Mouse (Mus musculus): ENCODE measurements around the gene Nedd8.

Gene Nedd8

DNA sequence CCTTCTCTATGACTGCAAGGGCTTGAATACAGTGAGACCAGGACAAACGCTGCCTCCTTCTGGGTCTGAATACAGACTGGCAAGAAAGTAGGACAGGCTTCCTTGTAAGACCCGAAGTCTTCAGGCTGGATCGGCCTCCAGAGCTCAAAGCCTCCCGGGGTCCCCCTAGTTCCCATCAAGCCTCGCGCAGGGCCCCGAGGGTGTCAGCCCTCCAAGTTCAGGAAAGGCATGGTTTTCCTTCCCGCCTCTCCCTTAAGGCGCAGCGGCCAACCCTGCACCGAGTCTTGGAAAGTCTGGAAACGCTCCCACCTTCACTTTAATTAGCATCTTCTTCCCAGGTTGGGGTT lies 465 bp downstream of the Nedd8 start:
- no peak for DNase-seq (ENCODE audit: low spot score in 2 of 2)

- DNase-seq (ENCODE audit: low spot score in 2 of 2), result no peak
Observed at GRCm38 (mm10) chr14:55660636-55661035, 11.3 kb downstream of the Nedd8 start.

DNA sequence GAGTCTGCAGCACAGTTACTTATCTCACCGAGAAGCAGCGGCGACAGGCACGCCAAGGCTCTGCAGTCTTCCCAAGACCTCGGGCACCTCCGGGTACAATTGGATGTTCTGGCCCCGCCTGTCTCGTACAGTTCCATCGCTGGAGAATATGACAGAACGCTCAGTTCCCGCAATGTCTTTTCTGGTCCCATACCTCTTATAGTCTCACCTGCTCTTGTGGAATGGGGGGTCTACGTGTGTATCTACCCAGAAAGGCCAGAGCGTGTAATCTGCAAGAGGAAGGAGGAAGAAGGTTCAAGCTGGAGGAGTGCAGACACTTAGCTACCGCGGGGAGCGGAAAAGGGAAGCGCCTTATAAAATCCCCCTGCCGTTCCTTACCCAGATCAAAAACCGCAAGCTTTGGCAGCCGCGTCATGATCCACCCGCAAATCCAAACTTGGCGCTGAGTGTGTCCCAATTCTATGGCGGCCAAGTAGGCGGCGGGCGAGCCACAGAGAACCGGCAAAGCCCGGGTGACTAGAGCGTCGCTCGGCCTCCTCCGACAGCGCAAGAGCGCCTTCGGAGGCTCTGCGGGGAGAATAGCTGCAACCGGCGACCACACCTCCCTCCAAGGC lies 11.9 kb downstream of the Nedd8 start, which contains the start of gene Mdp1:
Mdp1 (minus strand) TSS at position 549 of the 614 bp plus-strand sequence.
- DNase-seq (ENCODE audit: low spot score in 2 of 2), result peak; percentile 82 to 85

- no peak for DNase-seq (ENCODE audit: low spot score in 2 of 2)
Observed at GRCm38 (mm10) chr14:55658011-55658410, 13.9 kb downstream of the Nedd8 start.

DNA sequence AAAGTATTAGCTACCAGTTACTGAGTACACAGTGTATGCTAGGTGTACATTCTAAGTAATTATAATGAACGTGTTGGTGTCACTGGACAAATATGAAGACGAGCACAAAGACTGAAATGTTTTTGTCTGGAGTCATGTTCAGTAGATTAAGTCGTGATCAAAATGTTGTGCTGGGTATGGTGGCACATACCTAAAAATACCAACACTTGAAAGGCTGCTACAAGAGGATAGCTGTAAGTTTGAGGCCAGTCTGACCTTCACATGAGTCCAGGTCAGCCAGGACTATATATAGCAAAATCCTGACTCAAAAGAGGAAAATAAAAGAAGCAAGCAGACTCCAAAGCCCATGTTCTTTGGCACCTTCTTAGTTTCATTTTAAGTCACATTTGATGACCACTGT lies 15.0 kb downstream of the Nedd8 start:
- no peak for DNase-seq (ENCODE audit: low spot score in 2 of 2)

DNA sequence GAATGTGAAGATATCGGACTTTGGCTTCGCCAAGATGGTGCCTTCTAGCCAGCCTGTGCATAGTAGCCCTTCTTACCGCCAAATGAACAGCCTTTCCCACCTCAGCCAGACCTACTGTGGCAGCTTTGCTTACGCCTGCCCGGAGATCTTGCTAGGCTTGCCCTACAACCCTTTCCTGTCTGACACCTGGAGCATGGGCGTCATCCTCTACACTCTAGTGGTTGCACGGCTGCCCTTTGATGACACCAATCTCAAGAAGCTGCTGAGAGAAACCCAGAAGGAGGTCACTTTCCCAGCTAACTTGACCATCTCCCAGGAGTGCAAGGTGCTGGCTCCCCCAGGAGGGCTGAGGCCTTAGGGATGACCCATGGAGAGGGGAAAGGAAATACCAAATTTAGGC lies 20.4 kb downstream of the Nedd8 start:
- DNase-seq (ENCODE audit: low spot score in 2 of 2), result no peak

- no peak for DNase-seq (ENCODE audit: low spot score in 2 of 2)
Observed at GRCm38 (mm10) chr14:55649884-55650283, 22.0 kb downstream of the Nedd8 start, which contains the start of gene Tssk4. Gene Tssk4 (plus strand): TSS chr14:55650184.

GRCm38 (mm10) chr14:55644261-55644888 lies 27.5 kb downstream of the Nedd8 start:
- no peak for DNase-seq (ENCODE audit: low spot score in 2 of 2)

GRCm38 (mm10) chr14:55643060-55643907 lies 28.6 kb downstream of the Nedd8 start, which contains the start of gene Tm9sf1:
Gene Tm9sf1 (minus strand): TSS chr14:55643806.
- DNase-seq (ENCODE audit: low spot score in 2 of 2), result peak; percentile 85 to 92

GRCm38 (mm10) chr14:55642679-55643059 lies 29.3 kb downstream of the Nedd8 start:
- no peak for DNase-seq (ENCODE audit: low spot score in 2 of 2)

DNA sequence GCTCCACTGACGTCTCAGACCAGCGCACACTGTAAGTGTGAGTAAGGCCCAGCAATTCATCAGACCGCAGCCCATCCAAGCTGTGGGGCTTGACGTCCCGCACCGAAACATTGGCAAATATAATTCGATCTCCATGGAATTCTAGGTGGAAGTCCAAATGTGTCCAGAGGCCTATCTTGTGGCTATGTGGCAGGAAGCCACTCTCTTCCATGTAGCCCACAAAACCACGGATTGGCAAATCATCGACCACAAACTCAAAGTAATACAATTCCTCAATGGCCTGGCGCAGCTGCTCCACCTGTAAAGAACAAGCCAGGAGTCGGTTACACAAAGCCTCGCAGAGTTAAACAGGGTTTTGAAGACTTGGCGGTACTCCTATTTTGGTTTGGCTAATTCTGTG lies 30.6 kb downstream of the Nedd8 start:
- no peak for DNase-seq (ENCODE audit: low spot score in 2 of 2)

GRCm38 (mm10) chr14:55640816-55641215 lies 31.1 kb downstream of the Nedd8 start:
- no peak for DNase-seq (ENCODE audit: low spot score in 2 of 2)

GRCm38 (mm10) chr14:55637795-55638194 lies 34.1 kb downstream of the Nedd8 start, which contains the start of gene Gm49378:
Gene Gm49378 (minus strand): TSS chr14:55637895.
- DNase-seq (ENCODE audit: low spot score in 2 of 2), result no peak

DNA sequence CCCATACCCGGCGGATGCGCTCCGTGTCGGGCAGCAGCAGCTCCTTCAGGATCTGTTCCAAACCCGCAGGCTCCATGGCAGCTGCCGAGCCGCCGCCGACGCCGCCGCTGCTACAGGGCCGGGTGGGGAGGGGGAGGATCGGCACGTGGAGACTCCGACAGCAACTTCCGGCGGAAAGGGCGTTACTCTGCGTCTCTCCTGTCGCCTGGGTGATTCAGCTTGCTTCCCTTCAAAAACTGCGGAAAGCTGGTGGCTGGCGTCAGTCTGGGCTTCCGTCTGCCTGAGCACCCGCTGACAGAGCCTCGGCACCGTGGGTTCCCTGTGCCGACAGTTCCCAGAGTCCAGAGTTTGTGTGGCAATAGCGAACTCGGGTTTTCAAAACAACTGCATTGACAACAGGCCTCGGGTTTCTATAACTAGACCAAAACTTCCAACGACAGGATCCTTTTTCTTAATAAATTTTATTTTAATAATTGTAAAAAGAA lies 36.4 kb downstream of the Nedd8 start, which contains the start of gene Ipo4:
Ipo4 (minus strand) TSS at position 435 of the 485 bp plus-strand sequence.
- peak; percentile 88 to 89 for DNase-seq (ENCODE audit: low spot score in 2 of 2)

DNA sequence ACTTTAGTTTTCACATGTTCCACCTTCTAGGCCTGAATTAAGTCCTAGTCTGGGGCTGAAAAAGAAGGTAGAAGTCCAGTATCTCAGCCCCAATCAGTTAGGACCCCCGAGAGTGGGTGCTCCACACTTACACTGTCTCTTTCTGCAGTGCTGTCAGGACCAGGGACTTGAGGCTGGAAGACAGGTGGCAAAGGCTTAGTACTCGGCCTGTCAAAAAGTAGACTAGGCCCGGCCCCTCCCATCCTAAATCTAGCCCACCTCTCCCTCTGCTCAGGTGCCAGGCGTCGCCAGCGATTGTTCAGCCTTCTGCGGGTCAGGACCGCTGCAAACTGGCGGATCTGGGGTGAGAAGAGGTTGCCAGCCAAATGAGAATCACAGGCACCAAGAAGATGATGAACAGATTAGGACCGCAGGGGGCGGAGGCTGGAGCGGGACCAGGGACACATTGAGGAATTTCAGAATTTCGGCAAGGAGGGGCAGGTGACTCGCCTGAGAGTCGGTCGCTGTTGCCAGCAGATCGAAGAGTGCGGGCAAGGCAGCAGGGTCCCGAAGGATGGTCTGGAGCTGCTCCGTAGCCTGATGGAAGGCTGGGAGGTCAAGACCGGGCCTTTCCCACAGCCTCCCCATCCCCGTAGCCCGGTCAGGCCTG lies 36.9 kb downstream of the Nedd8 start:
- DNase-seq (ENCODE audit: low spot score in 2 of 2), result peak in 1 of 2 experiments; percentile 31

GRCm38 (mm10) chr14:55629312-55629711 lies 42.6 kb downstream of the Nedd8 start:
- peak; percentile 39 to 42 for DNase-seq (ENCODE audit: low spot score in 2 of 2)

DNA sequence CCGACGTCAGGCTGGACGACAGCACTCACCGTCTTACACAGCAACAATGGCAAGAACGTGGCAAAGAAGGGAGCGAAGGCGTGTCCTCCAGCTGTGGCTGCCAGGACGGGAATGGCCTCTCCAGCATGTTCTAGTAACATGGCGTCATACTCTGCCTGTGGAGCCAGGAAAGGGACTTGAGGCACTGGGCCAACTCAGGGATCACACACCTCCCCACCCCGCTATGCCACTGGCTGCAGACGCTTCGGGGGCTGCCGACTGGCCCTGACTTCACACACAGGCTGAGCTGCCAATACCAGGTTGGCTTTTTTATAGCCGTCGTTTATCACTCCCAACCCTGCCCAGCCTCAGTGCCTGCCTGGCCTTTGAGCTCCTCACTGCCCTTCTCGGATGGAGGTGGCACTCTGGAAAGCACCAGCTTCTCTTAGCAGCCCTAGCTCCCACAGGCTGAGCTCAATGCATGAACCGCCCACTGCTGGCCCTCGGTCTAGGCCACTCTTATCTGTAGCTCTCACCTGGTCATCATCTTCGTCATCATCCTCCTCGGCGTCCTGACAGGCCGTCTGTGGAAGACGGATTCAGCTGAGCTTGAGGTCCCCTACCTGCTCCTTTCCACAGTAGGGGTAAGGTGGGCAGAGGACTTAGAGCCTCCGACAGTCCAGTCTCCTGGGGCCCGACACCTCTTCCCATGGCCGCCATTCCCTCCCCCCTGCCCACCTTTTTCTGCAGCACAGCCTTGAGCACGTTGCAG lies 43.7 kb downstream of the Nedd8 start:
- DNase-seq (ENCODE audit: low spot score in 2 of 2), result no peak

- no peak for DNase-seq (ENCODE audit: low spot score in 2 of 2)
Observed at GRCm38 (mm10) chr14:55618486-55619195, 53.3 kb downstream of the Nedd8 start.

DNA sequence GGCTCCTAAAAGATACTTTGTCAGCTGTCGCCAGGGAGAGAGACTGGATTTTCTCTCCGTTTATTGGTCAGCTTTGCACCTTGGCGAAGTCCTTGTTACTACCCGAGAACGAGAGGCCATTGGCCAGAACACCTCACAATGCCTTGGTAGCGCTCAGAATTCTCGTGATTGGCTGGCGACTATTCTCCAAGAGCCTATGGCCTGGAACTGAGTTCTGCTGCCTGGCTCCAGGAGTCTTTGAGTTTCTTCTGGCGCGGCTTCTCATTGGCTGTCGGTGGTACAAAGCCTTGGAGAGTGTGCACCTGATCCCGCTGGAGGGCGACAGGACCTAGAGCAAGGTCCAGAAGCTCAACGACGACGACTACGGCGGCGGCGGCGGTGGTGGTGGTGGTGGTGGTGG lies 54.1 kb downstream of the Nedd8 start, which contains the start of gene Rec8:
Rec8 (plus strand) TSS at position 216 of the 400 bp plus-strand sequence.
- DNase-seq (ENCODE audit: low spot score in 2 of 2), result no peak

DNA sequence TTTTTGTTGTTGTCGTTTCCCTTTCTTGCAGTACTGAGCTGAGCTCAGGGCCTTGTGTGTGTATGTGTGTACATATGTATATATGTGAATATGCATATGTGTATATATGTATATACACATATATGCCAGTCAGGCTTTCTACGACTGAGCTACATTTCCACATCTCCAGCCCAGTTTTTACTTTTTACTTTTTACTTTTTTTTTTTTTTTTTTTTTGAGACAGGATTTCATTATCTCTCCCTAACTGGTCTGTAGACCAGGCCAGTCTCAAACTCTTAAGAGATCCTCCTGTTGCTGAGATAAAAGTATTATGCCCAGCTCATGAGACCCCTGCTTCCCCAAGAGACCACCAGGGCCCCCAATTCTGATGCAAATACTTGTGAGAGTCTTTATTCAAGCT lies 55.1 kb downstream of the Nedd8 start:
- DNase-seq (ENCODE audit: low spot score in 2 of 2), result no peak

Data from right cerebral cortex, adult 2 months (tissue).